ENCODE assay signal across 10 mouse cellular contexts in genomic region chr12:91789801-91790200, GRCm38 (mm10). TPM values are rescaled to one million over a fixed set of nuclear protein-coding genes. Genes with fewer than 3 reads are reported as not detected.
DNase-seq lines count a peak whose midpoint lies in the region; ATAC-seq and TF ChIP-seq lines count a peak whose summit lies in the region.
"Had no signal": no experiment of that assay in that cellular context is flagged by ENCODE, and none has a peak within 500 bp of the region (broad histone marks: within the 10 kb centered on the region; RNA-seq: fewer than 3 reads in every experiment).

No protein-coding gene starts in this region.

- no peaks in the 10 kb centered on the region for H3K9me3 ChIP-seq in forebrain, embryonic 15.5 days
- H3K9me3 ChIP-seq in midbrain, embryonic 13.5 days, result no peaks in the 10 kb centered on the region
- H3K9me3 ChIP-seq: embryonic facial prominence, embryonic 12.5 days; megakaryocyte, embryonic 14.5 days had no signal

- H3K27ac ChIP-seq in spleen, adult 2 months (ENCODE audit: insufficient read depth, low read length), result no peak overlapping the region
- no peak overlapping the region for H3K27ac ChIP-seq in forebrain, embryonic 15.5 days (replicated peaks)
- no peak overlapping the region for H3K27ac ChIP-seq in kidney, adult 2 months (ENCODE audit: insufficient read depth, low read depth, low read length)
- no peak overlapping the region for H3K27ac ChIP-seq in midbrain, embryonic 13.5 days
- H3K27ac ChIP-seq: embryonic facial prominence, embryonic 12.5 days had no signal

- 0 out of 2 replicates have a peak, but pooled peaks have one; percentile 35 for ATAC-seq in forebrain, embryonic 15.5 days (replicated peaks)
- ATAC-seq in midbrain, embryonic 13.5 days, result peak; percentile 50; the same call in 1 of the 2 replicates

- H3K27me3 ChIP-seq in spleen, adult 2 months (ENCODE audit: control insufficient read depth, insufficient read depth, low read length), result no peaks in the 10 kb centered on the region
- H3K27me3 ChIP-seq in forebrain, embryonic 15.5 days, result no peaks in the 10 kb centered on the region
- no peaks in the 10 kb centered on the region for H3K27me3 ChIP-seq in kidney, adult 2 months (replicated peaks; ENCODE audit: control insufficient read depth, insufficient read depth, low read length)
- no peaks in the 10 kb centered on the region for H3K27me3 ChIP-seq in midbrain, embryonic 13.5 days
- H3K27me3 ChIP-seq: embryonic facial prominence, embryonic 12.5 days; megakaryocyte, embryonic 14.5 days had no signal

- intact Hi-C loops in left cerebral cortex, postnatal 4 days (cut with DNase I), result loop anchor here (2.0 kb wide), 1 partner anchor 149 kb away; no protein-coding TSS in a partner anchor

- no peak for TF ChIP-seq POLR2A in spleen, adult 2 months (IDR thresholded peaks at IDR 0.05; ENCODE audit: low read depth, low read length)
- no peak for TF ChIP-seq POLR2A in kidney, adult 2 months (IDR thresholded peaks at IDR 0.05; ENCODE audit: low read depth, low read length)

- WGBS in spleen, adult 2 months, result 60% methylated on average over 6 of the region's 6 CpGs
- WGBS in forebrain, embryonic 15.5 days, result 55% methylated on average over 6 of the region's 6 CpGs
- whole genome bisulfite sequencing in kidney, adult 2 months, result 54% methylated on average over 6 of the region's 6 CpGs
- WGBS in midbrain, embryonic 13.5 days, result 51% methylated on average over 6 of the region's 6 CpGs

- H3K9ac ChIP-seq in forebrain, embryonic 15.5 days (replicated peaks), result no peak overlapping the region
- H3K9ac ChIP-seq in midbrain, embryonic 13.5 days (replicated peaks), result no peak overlapping the region
- H3K9ac ChIP-seq: embryonic facial prominence, embryonic 12.5 days had no signal

- no peaks in the 10 kb centered on the region for H3K36me3 ChIP-seq in spleen, adult 2 months (ENCODE audit: control insufficient read depth, insufficient read depth, low read length)
- H3K36me3 ChIP-seq in forebrain, embryonic 15.5 days, result no peaks in the 10 kb centered on the region
- H3K36me3 ChIP-seq in kidney, adult 2 months (ENCODE audit: control insufficient read depth, insufficient read depth, low read length), result no peaks in the 10 kb centered on the region
- no peaks in the 10 kb centered on the region for H3K36me3 ChIP-seq in midbrain, embryonic 13.5 days
- H3K36me3 ChIP-seq: embryonic facial prominence, embryonic 12.5 days had no signal

- no peak overlapping the region for H3K4me2 ChIP-seq in forebrain, embryonic 15.5 days (replicated peaks)
- no peak overlapping the region for H3K4me2 ChIP-seq in midbrain, embryonic 13.5 days (replicated peaks)
- H3K4me2 ChIP-seq: embryonic facial prominence, embryonic 12.5 days had no signal

- DNase-seq in spleen, adult 2 months (ENCODE audit: low read depth in 1 of 2, low spot score in 2 of 2), result peak in 1 of 2 experiments; percentile 53
- no peak for DNase-seq in spleen, adult 12 weeks (ENCODE audit: low spot score)
- peak; percentile 77 for DNase-seq in brain, adult 2 months (ENCODE audit: low read depth, low spot score)
- DNase-seq in kidney, adult 2 months, result peak; percentile 74
- peak; percentile 50 for DNase-seq in left cerebral cortex, postnatal 4 days
- peak; percentile 49 for DNase-seq in testis, postnatal 14 days (ENCODE audit: low spot score)

- no peaks in the 10 kb centered on the region for H3K4me1 ChIP-seq in spleen, adult 2 months (ENCODE audit: control insufficient read depth, insufficient read depth, insufficient read length)
- H3K4me1 ChIP-seq in forebrain, embryonic 15.5 days, result no peaks in the 10 kb centered on the region
- no peaks in the 10 kb centered on the region for H3K4me1 ChIP-seq in kidney, adult 2 months (ENCODE audit: control insufficient read depth, insufficient read depth, low read length)
- H3K4me1 ChIP-seq in midbrain, embryonic 13.5 days (replicated peaks), result no peaks in the 10 kb centered on the region

- peak; percentile 30; the same call in 1 of the 2 replicates for TF ChIP-seq CTCF in spleen, adult 2 months (IDR thresholded peaks at IDR 0.05; ENCODE audit: extremely low read depth, insufficient read depth, insufficient read length, insufficient replicate concordance)
- TF ChIP-seq CTCF in kidney, adult 2 months (conservative IDR thresholded peaks at IDR 0.05; ENCODE audit: insufficient read depth, insufficient read length, low read depth, low read length), result peak; percentile 69

- no peak overlapping the region for H3K4me3 ChIP-seq in spleen, adult 2 months (ENCODE audit: extremely low read depth, insufficient read depth, insufficient read length)
- no peak overlapping the region for H3K4me3 ChIP-seq in forebrain, embryonic 15.5 days
- no peak overlapping the region for H3K4me3 ChIP-seq in kidney, adult 2 months (ENCODE audit: insufficient read depth, low read depth, low read length)
- no peak overlapping the region for H3K4me3 ChIP-seq in midbrain, embryonic 13.5 days (replicated peaks)
- H3K4me3 ChIP-seq: embryonic facial prominence, embryonic 12.5 days; megakaryocyte, embryonic 14.5 days had no signal

RNA-seq across cellular contexts. Expression of gene Ston2, which starts 1.6 kb away (rescaled TPM):
- polyA plus RNA-seq in spleen, adult 2 months (2012; rRNA removed), result 8.1 and 18.3 TPM in 2 replicates
- 6.2 and 7.5 TPM in 2 replicates for polyA plus RNA-seq in forebrain, embryonic 15.5 days (2015; fragmentation: Nextera tagmentation; extraction: Ambion mirVana)
- polyA plus RNA-seq in kidney, adult 2 months (2012; rRNA removed), result 23.3 and 42.8 TPM in 2 replicates
- 10 to 100 TPM; 14.2 to 16.6 TPM for total RNA-seq in left cerebral cortex, postnatal 4 days (2021)
- 3.8 and 7.4 TPM in 2 replicates for polyA plus RNA-seq in midbrain, embryonic 13.5 days (2015; fragmentation: Nextera tagmentation; extraction: Ambion mirVana)

RNA-seq across cellular contexts. Expression of gene Sel1l, which starts 59.2 kb away (rescaled TPM):
- polyA plus RNA-seq in spleen, adult 2 months (2012; rRNA removed), result 25.3 and 55.6 TPM in 2 replicates
- 109 and 110 TPM in 2 replicates for polyA plus RNA-seq in forebrain, embryonic 15.5 days (2015; fragmentation: Nextera tagmentation; extraction: Ambion mirVana)
- polyA plus RNA-seq in kidney, adult 2 months (2012; rRNA removed), result 26.9 and 32.3 TPM in 2 replicates
- total RNA-seq in left cerebral cortex, postnatal 4 days (2021), result 100 to 1,000 TPM; 119 to 122 TPM
- polyA plus RNA-seq in midbrain, embryonic 13.5 days (2015; fragmentation: Nextera tagmentation; extraction: Ambion mirVana), result 102 and 105 TPM in 2 replicates
